Mouse (Mus musculus) right cerebral cortex, postnatal 14 days (tissue): ENCODE results near the gene Paxip1.
A peak's percentile ranks its signal among the peaks of the same experiment; 100 is the strongest.

Source experiments
- DNase-seq: peaks from one replicate; pipeline ENCODE4 v3.0.0; 2022

Gene Paxip1

GRCm38 (mm10) chr5:27791303-27792172 is at the start of gene Paxip1:
Gene Paxip1 (minus strand): TSS chr5:27791691.
- DNase-seq = peak; percentile 95

- DNase-seq = no peak
Measured at GRCm38 (mm10) chr5:27838061-27838460, 46.6 kb upstream of the Paxip1 start.

- DNase-seq = no peak
Measured at GRCm38 (mm10) chr5:27835096-27835495, 43.6 kb upstream of the Paxip1 start.

- DNase-seq = no peak
Measured at GRCm38 (mm10) chr5:27827971-27828370, 36.5 kb upstream of the Paxip1 start.

GRCm38 (mm10) chr5:27821161-27821560 is 29.7 kb upstream of the Paxip1 start:
- DNase-seq = no peak

GRCm38 (mm10) chr5:27818840-27819672 is 27.6 kb upstream of the Paxip1 start:
- no peak for DNase-seq

GRCm38 (mm10) chr5:27814282-27814681 is 22.8 kb upstream of the Paxip1 start:
- DNase-seq = no peak

GRCm38 (mm10) chr5:27793923-27794322 is 2.4 kb upstream of the Paxip1 start:
- peak; percentile 71 for DNase-seq

- DNase-seq = no peak
Measured at GRCm38 (mm10) chr5:27792531-27793205, 1.2 kb upstream of the Paxip1 start.

- DNase-seq = no peak
Measured at GRCm38 (mm10) chr5:27792173-27792470, 631 bp upstream of the Paxip1 start.

GRCm38 (mm10) chr5:27790910-27791288 is 592 bp downstream of the Paxip1 start:
- DNase-seq = peak; percentile 77

- DNase-seq = no peak
Measured at GRCm38 (mm10) chr5:27790086-27790909, 1.2 kb downstream of the Paxip1 start.

GRCm38 (mm10) chr5:27789586-27789985 is 1.9 kb downstream of the Paxip1 start:
- no peak for DNase-seq

GRCm38 (mm10) chr5:27783381-27783780 is 8.1 kb downstream of the Paxip1 start:
- no peak for DNase-seq

GRCm38 (mm10) chr5:27767948-27768347 is 23.5 kb downstream of the Paxip1 start:
- no peak for DNase-seq

GRCm38 (mm10) chr5:27765780-27766179 is 25.7 kb downstream of the Paxip1 start:
- no peak for DNase-seq

- DNase-seq = no peak
Measured at GRCm38 (mm10) chr5:27744944-27745343, 46.5 kb downstream of the Paxip1 start.

GRCm38 (mm10) chr5:27739216-27739615 is 52.3 kb downstream of the Paxip1 start:
- DNase-seq = no peak

- DNase-seq = peak; percentile 45
Measured at GRCm38 (mm10) chr5:27737168-27737567, 54.3 kb downstream of the Paxip1 start.

- DNase-seq = no peak
Measured at GRCm38 (mm10) chr5:27732288-27732868, 59.1 kb downstream of the Paxip1 start.

- no peak for DNase-seq
Measured at GRCm38 (mm10) chr5:27731392-27731791, 60.1 kb downstream of the Paxip1 start.

- DNase-seq = peak; percentile 21
Measured at GRCm38 (mm10) chr5:27730666-27731065, 60.8 kb downstream of the Paxip1 start.
